Mouse (Mus musculus) heart, embryonic 11.5 days (tissue): ENCODE measurements around the gene St6galnac5. TPM values are rescaled to one million over a fixed set of nuclear protein-coding genes. Genes with fewer than 3 reads are reported as not detected.

Experiments used
- ATAC-seq: fragments of 200-750 bp; cut with Nextera tagmentation; replicated peaks from 2 replicates; pipeline ENCODE4 v1.8.0; 2017; ENCODE audit warnings: moderate library complexity; ENCODE audit not compliant: insufficient number of reproducible peaks, low FRiP score, low TSS enrichment
- H3K27ac ChIP-seq: fragments of 300-500 bp; sonication (generic); 2 replicates; pipeline ENCODE4 v1.5.1; 2014; ENCODE audit warnings: mild to moderate bottlenecking, low read depth, low read length
- H3K27me3 ChIP-seq: fragments of 300-500 bp; sonication (generic); 2 replicates; pipeline ENCODE4 v1.6.1; 2014; ENCODE audit warnings: mild to moderate bottlenecking, low read length, mixed read lengths; ENCODE audit not compliant: control insufficient read depth, insufficient read depth
- H3K36me3 ChIP-seq: fragments of 300-500 bp; sonication (generic); 2 replicates; pipeline ENCODE4 v1.6.1; 2014; ENCODE audit warnings: mild to moderate bottlenecking, low read length, moderate library complexity, mixed read lengths; ENCODE audit not compliant: control insufficient read depth, insufficient read depth
- H3K4me1 ChIP-seq: fragments of 300-500 bp; sonication (generic); 2 replicates; pipeline ENCODE4 v1.6.1; 2014; ENCODE audit warnings: low read length; ENCODE audit not compliant: control insufficient read depth, insufficient read depth
- H3K4me2 ChIP-seq: fragments of 300-500 bp; sonication (generic); 2 replicates; pipeline ENCODE4 v1.6.1; 2014; ENCODE audit warnings: mild to moderate bottlenecking, moderate library complexity
- H3K4me3 ChIP-seq: fragments of 300-500 bp; sonication (generic); 2 replicates; pipeline ENCODE4 v1.5.1; 2014; ENCODE audit warnings: low read depth, low read length
- H3K9ac ChIP-seq: fragments of 300-500 bp; sonication (generic); 2 replicates; pipeline ENCODE4 v1.6.1; 2014; ENCODE audit warnings: mild to moderate bottlenecking, low read depth, low read length, moderate library complexity
- H3K9me3 ChIP-seq: fragments of 300-500 bp; sonication (generic); replicated peaks from 2 replicates; pipeline ENCODE4 v1.6.1; 2016; ENCODE audit warnings: low read length; ENCODE audit not compliant: control insufficient read depth
- WGBS: fragments of 180-500 bp; shearing (Covaris S2); extraction: QIAGEN DNeasy Blood & Tissue Kit; methylation state at CpG from one replicate; pipeline ENCODE4 v1.1.7; 2014; ENCODE audit not compliant: insufficient replicate concordance; 5-methylcytosine and 5-hydroxymethylcytosine counted together
- polyA plus RNA-seq: library from polyadenylated mRNA; unstranded; fragments of >200 nt; fragmentation: Nextera tagmentation; extraction: Ambion mirVana; gene quantifications from 2 replicates; pipeline ENCODE4 v1.2.1, GENCODE M21; 2014

The St6galnac5 gene
- polyA plus RNA-seq, 1 experiment from 2014 or later: 1.1 TPM

DNA sequence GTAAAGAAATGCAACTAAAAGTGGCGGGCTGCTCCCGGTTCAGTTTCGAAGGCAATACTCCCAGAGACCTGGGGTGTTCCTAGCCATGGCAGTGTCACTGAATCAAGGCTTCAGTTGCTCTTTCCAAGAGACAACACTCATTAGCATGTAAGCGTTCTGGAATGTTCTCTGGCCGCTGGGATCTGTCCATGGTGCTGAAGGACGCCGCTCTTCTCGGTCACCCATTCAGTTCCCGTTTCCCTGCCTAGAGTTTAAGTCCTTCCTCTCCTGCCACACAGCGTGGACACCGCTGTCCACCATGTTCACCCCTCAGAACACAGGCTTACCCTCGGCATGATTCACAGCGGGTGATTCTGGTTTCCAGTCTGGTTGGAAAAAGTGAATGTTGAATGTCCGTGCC, 160.8 kb downstream of the St6galnac5 start:
- H3K27me3 ChIP-seq: no peaks in the 10 kb centered on the region
- no peak overlapping the region for H3K27ac ChIP-seq
- WGBS: 55% methylated on average over 14 of the region's 14 CpGs
- no peak overlapping the region for H3K4me3 ChIP-seq
- no peaks in the 10 kb centered on the region for H3K4me1 ChIP-seq
- H3K9me3 ChIP-seq: no peaks in the 10 kb centered on the region
- no peaks in the 10 kb centered on the region for H3K36me3 ChIP-seq
- ATAC-seq: no peak
- H3K4me2 ChIP-seq: no peak overlapping the region
- no peak overlapping the region for H3K9ac ChIP-seq

DNA sequence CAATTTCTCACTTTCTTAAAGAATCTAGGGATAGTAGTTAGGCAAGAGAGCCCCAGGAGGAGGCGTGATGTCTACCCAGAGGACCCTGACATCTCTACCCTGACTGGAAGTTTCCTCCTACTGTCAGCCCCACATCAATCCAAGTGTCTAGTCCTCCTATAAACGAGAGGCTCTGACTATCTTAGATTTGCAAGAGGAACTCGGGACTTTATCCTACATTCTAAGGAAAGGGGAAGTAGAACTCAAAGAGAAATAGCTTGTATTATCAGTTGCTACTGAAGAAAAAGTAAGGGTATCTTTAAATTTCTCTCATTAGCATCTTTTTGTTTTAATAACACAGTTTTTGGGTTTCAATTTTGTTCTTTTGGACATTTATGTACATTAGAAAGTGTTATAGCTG, 161.6 kb downstream of the St6galnac5 start:
- Histone ChIP-seq H3K9ac (no peak overlapping the region), H3K36me3 (no peaks in the 10 kb centered on the region), H3K4me2 (no peak overlapping the region), H3K4me3 (no peak overlapping the region), H3K9me3 (no peaks in the 10 kb centered on the region), H3K4me1 (no peaks in the 10 kb centered on the region), H3K27me3 (no peaks in the 10 kb centered on the region), H3K27ac (no peak overlapping the region)
- 68% methylated on average over 3 of the region's 3 CpGs for WGBS
- no peak for ATAC-seq

DNA sequence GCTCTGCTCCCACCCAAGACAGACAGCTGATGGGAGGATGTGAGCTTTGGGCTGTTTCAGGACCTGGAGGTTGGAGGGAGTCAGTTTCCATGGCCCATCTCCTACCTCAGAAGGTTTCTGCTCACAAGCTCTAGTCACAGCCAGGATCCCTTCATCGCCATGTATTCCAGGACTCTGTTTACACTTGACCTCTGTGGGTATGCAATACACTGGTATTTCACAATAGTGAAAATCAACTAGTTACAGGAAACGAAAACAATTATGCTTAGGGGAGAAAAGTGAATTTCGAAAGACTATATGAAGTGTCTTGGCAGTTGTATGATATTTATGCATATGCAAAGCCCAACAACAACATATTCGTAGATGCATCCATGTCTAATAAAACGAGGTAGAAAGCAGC, 166.9 kb downstream of the St6galnac5 start:
- H3K9me3 ChIP-seq: no peaks in the 10 kb centered on the region
- ATAC-seq: no peak
- H3K4me1 ChIP-seq: no peaks in the 10 kb centered on the region
- no peaks in the 10 kb centered on the region for H3K27me3 ChIP-seq
- no peaks in the 10 kb centered on the region for H3K36me3 ChIP-seq
- no peak overlapping the region for H3K27ac ChIP-seq
- WGBS: 80% methylated on average over 5 of the region's 5 CpGs
- H3K4me3 ChIP-seq: no peak overlapping the region
- H3K4me2 ChIP-seq: no peak overlapping the region
- H3K9ac ChIP-seq: no peak overlapping the region

DNA sequence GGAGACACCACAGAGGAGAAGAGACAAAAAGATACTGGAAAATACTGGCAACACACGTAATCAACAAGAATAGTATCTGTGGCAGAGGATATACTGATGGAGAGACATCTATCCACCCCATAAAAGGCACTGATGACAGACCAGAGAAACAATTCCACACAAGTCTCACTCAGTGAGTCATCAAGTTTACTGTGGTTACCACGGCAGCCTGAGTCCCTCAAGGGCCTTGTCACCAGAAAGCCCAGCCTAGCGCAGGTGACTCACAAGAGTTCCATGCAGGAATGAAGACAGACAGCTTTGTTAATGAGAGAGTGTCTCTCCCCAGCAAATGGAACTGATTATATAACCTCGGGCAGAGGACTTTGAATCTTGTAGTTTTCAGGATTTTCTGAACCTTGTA, 168.1 kb downstream of the St6galnac5 start:
- H3K4me1 ChIP-seq: no peaks in the 10 kb centered on the region
- H3K9me3 ChIP-seq: no peaks in the 10 kb centered on the region
- no peak overlapping the region for H3K4me3 ChIP-seq
- no peak overlapping the region for H3K4me2 ChIP-seq
- no peaks in the 10 kb centered on the region for H3K36me3 ChIP-seq
- 42% methylated on average over 4 of the region's 4 CpGs for WGBS
- H3K27me3 ChIP-seq: no peaks in the 10 kb centered on the region
- H3K9ac ChIP-seq: no peak overlapping the region
- no peak for ATAC-seq
- H3K27ac ChIP-seq: no peak overlapping the region

DNA sequence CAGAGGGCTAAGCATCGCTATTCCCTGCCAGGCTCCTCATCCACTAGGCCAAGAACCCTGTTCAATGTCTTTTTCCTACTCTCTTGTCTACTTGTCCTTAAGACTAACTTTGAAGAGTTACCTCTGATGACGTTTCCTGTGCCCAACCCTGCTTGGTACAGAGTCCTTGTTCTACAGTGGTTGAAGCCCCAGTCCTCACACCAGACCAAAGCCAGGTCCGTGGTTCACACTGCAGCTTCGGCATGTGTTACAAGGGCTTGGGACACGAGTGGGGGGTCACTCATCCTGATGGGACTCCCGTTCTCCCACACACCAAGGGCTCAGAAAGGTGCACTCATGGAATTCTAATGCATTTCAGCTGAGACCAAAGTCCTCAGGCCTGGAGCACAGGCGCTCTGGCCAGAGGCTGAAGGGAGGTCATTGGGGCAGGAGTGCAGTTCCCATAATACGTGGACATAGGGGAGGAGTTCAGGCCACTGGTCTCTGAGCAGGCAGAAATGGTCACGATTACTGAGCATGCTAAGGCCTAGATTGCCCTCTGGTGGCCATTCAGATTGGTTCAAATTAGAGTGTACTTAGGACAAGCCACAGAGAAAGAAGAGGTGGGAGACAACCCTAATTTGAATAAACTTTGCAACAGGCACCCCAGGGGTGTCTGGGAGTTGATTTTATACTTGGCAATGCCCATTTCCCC, 182.2 kb downstream of the St6galnac5 start:
- Histone ChIP-seq H3K9ac (no peak overlapping the region), H3K27ac (no peak overlapping the region), H3K4me1 (peaks cover 5% of the 10 kb centered on the region), H3K4me3 (no peak overlapping the region), H3K36me3 (no peaks in the 10 kb centered on the region), H3K9me3 (0 out of 2 replicates have a peak, but pooled peaks cover 3% of the 10 kb centered on the region), H3K27me3 (no peaks in the 10 kb centered on the region), H3K4me2 (no peak overlapping the region)
- ATAC-seq: no peak
- WGBS: 78% methylated on average over 9 of the region's 9 CpGs

DNA sequence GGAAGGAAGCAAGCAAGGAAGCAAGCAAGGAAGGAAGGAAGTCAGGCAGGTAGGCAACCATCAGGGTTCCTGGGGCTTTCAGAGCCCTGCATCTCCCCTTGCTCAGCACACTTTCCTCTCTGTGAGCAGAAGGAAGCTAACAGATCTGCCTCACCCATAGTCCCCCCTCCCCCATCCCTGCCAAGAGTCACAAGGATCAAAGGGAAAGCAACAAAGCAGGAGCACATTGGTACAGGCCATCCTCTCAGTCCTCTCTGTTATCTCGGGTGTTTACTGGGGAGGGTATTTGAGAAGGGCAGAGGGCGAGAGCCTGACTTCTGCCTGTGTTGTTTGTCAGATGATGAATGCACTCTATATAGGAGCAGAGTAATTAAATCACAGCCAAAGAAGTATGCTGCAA, 184.7 kb downstream of the St6galnac5 start:
- 17% methylated on average over 2 of the region's 2 CpGs for WGBS
- Histone ChIP-seq H3K9ac (no peak overlapping the region), H3K4me1 (peaks cover 5% of the 10 kb centered on the region), H3K36me3 (peaks cover 2% of the 10 kb centered on the region; the same call in 1 of the 2 replicates), H3K9me3 (0 out of 2 replicates have a peak, but pooled peaks cover 3% of the 10 kb centered on the region), H3K4me3 (no peak overlapping the region), H3K4me2 (no peak overlapping the region), H3K27ac (no peak overlapping the region), H3K27me3 (no peaks in the 10 kb centered on the region)
- no peak for ATAC-seq

DNA sequence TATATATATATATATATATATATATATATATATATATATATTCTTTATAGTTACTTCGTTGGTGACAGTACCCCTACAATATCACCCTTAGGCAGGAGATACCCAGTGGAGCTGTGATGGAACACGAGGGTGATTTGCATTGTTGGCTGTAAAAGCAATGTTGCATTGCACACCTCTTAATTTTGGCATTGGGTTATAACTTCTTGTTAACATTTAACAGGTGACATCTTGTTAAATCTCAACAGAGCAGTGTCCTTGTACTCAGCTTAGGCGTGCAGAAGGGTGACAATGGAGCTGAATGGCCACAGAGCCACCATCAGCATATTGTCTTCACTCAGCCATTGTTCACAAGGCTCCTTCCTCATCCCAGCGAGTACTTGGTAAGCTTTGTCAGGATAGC, 185.8 kb downstream of the St6galnac5 start:
- no peaks in the 10 kb centered on the region for H3K27me3 ChIP-seq
- 88% methylated on average over 4 of the region's 4 CpGs for WGBS
- no peak for ATAC-seq
- no peak overlapping the region for H3K4me3 ChIP-seq
- no peak overlapping the region for H3K27ac ChIP-seq
- H3K4me2 ChIP-seq: no peak overlapping the region
- peaks cover 2% of the 10 kb centered on the region; the same call in 1 of the 2 replicates for H3K36me3 ChIP-seq
- H3K9ac ChIP-seq: no peak overlapping the region
- 0 out of 2 replicates have a peak, but pooled peaks cover 3% of the 10 kb centered on the region for H3K9me3 ChIP-seq
- peaks cover 5% of the 10 kb centered on the region for H3K4me1 ChIP-seq

DNA sequence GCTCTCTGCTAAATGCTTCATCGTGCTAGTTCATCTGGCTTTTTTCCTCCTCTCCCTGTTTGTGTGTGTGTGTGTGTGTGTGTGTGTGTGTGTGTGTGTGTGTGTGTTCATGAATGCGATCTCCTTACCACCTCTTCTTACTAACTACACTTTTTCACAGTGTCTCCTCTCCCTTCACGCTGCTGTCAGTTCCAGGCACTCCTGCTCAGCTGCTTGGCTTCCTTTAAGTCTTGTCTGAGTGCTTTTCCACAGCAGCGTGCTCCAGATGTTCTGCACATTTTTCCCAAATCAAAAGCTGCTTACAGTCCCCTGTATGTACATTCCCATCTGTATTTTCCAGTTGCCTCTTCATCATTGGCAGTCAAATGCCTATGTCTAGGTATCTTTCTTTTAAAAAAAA, 189.0 kb downstream of the St6galnac5 start:
- peaks cover 2% of the 10 kb centered on the region; the same call in 1 of the 2 replicates for H3K36me3 ChIP-seq
- H3K27me3 ChIP-seq: no peaks in the 10 kb centered on the region
- ATAC-seq: no peak
- WGBS: 84% methylated on average over 4 of the region's 4 CpGs
- no peaks in the 10 kb centered on the region for H3K9me3 ChIP-seq
- peaks cover 5% of the 10 kb centered on the region for H3K4me1 ChIP-seq
- H3K4me3 ChIP-seq: no peak overlapping the region
- H3K4me2 ChIP-seq: no peak overlapping the region
- no peak overlapping the region for H3K9ac ChIP-seq
- no peak overlapping the region for H3K27ac ChIP-seq

DNA sequence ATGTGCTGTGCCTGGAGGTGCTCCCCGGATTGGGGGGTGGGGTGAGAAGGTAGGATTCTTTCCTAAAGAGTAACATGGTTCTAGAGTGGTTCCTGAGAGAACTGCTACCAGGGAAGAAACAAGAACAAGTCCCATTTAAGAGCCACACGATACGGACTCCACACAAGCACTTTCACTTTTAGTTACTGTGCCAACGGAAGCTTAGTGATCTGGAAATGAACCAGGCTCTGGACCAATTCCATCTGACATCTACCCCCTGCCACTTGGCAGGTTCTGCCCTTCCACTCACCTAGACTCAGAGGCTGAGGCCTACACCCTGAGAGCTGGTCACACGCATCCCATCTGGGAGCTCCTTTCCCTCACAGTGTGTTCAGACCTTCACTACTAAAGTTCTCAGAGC, 189.4 kb downstream of the St6galnac5 start:
- Histone ChIP-seq H3K27me3 (no peaks in the 10 kb centered on the region), H3K4me1 (peaks cover 5% of the 10 kb centered on the region), H3K4me3 (no peak overlapping the region), H3K9me3 (no peaks in the 10 kb centered on the region), H3K36me3 (peaks cover 2% of the 10 kb centered on the region; the same call in 1 of the 2 replicates), H3K9ac (no peak overlapping the region), H3K27ac (no peak overlapping the region), H3K4me2 (no peak overlapping the region)
- no peak for ATAC-seq
- WGBS: 84% methylated on average over 5 of the region's 5 CpGs
